Mouse (Mus musculus) hindbrain, embryonic 10.5 days (tissue): ENCODE measurements around the gene Bri3bp. TPM values are rescaled to one million over a fixed set of nuclear protein-coding genes. Genes with fewer than 3 reads are reported as not detected.
A peak's percentile ranks its signal among the peaks of the same experiment; 100 is the strongest.
"Not testable (repeated sequence)": the region's sequence is repeated elsewhere in the genome, so short reads cannot be mapped to it uniquely, and the experiment has no call there.

Experiments used
- DNase-seq: peaks from one replicate; pipeline ENCODE4 v3.0.0-alpha.2; 2017; ENCODE audit warnings: low spot score
- H3K27ac ChIP-seq: fragments of 300-500 bp; sonication (generic); 2 replicates; pipeline ENCODE4 v1.5.1; 2016; ENCODE audit warnings: mild to moderate bottlenecking, moderate library complexity
- H3K27me3 ChIP-seq: fragments of 300-500 bp; sonication (generic); 2 replicates; pipeline ENCODE4 v1.6.1; 2016; ENCODE audit warnings: mild to moderate bottlenecking; ENCODE audit not compliant: poor library complexity, insufficient read depth, severe bottlenecking
- H3K36me3 ChIP-seq: fragments of 300-500 bp; sonication (generic); 2 replicates; pipeline ENCODE4 v1.6.1; 2016; ENCODE audit warnings: mild to moderate bottlenecking, moderate library complexity
- H3K4me1 ChIP-seq: fragments of 300-500 bp; sonication (generic); replicated peaks from 2 replicates; pipeline ENCODE4 v1.6.1; 2016; ENCODE audit warnings: mild to moderate bottlenecking
- H3K4me3 ChIP-seq: fragments of 300-500 bp; sonication (generic); 2 replicates; pipeline ENCODE4 v1.5.1; 2016; ENCODE audit warnings: mild to moderate bottlenecking, moderate library complexity
- H3K9me3 ChIP-seq: fragments of 300-500 bp; sonication (generic); 2 replicates; pipeline ENCODE4 v1.6.1; 2016; ENCODE audit warnings: mild to moderate bottlenecking, moderate library complexity
- WGBS: fragments of 180-500 bp; shearing (Covaris S2); methylation state at CpG from one replicate; pipeline ENCODE4 v1.1.7; 2016; 5-methylcytosine and 5-hydroxymethylcytosine counted together
- polyA plus RNA-seq: library from polyadenylated mRNA; unstranded; fragments of >200 nt; fragmentation: Nextera tagmentation; extraction: Ambion mirVana; gene quantifications from 2 replicates; pipeline ENCODE4 v1.2.1, GENCODE M21; 2016

Gene Bri3bp
- polyA plus RNA-seq, 1 experiment from 2014 or later, result 46.9 TPM

GRCm38 (mm10) chr5:125416183-125416582 lies 25.2 kb upstream of the Bri3bp start:
- H3K27me3 ChIP-seq, result no peaks in the 10 kb centered on the region
- no peaks in the 10 kb centered on the region for H3K4me1 ChIP-seq
- H3K4me3 ChIP-seq, result no peak overlapping the region
- 94% methylated on average over 8 of the region's 8 CpGs for WGBS
- no peak overlapping the region for H3K27ac ChIP-seq
- no peaks in the 10 kb centered on the region for H3K9me3 ChIP-seq
- no peak for DNase-seq
- H3K36me3 ChIP-seq, result peaks cover 88% of the 10 kb centered on the region

- WGBS, result 93% methylated on average over 12 of the region's 12 CpGs
- Histone ChIP-seq H3K4me3 (no peak overlapping the region), H3K36me3 (peaks cover 100% of the 10 kb centered on the region), H3K27me3 (no peaks in the 10 kb centered on the region), H3K9me3 (no peaks in the 10 kb centered on the region), H3K4me1 (no peaks in the 10 kb centered on the region), H3K27ac (no peak overlapping the region)
- DNase-seq, result no peak
Observed at GRCm38 (mm10) chr5:125418636-125419035, 22.7 kb upstream of the Bri3bp start.

- H3K36me3 ChIP-seq, result peaks cover 100% of the 10 kb centered on the region
- DNase-seq, result no peak
Observed at GRCm38 (mm10) chr5:125419124-125419523, 22.2 kb upstream of the Bri3bp start.

GRCm38 (mm10) chr5:125425698-125426276 lies 15.6 kb upstream of the Bri3bp start:
- Histone ChIP-seq H3K36me3 (peaks cover 100% of the 10 kb centered on the region), H3K4me3 (no peak overlapping the region), H3K9me3 (no peaks in the 10 kb centered on the region), H3K4me1 (no peaks in the 10 kb centered on the region), H3K27ac (no peak overlapping the region), H3K27me3 (no peaks in the 10 kb centered on the region)
- no peak for DNase-seq
- 97% methylated on average over 10 of the region's 10 CpGs for WGBS

More at GRCm38 (mm10) chr5:125419124-125419523, 22.2 kb upstream of the Bri3bp start:
- H3K27ac ChIP-seq, result no peak overlapping the region
- no peaks in the 10 kb centered on the region for H3K9me3 ChIP-seq
- WGBS, result 85% methylated on average over 11 of the region's 11 CpGs
- no peak overlapping the region for H3K4me3 ChIP-seq
- no peaks in the 10 kb centered on the region for H3K4me1 ChIP-seq
- no peaks in the 10 kb centered on the region for H3K27me3 ChIP-seq

- Histone ChIP-seq H3K27me3 (no peaks in the 10 kb centered on the region), H3K4me1 (no peaks in the 10 kb centered on the region), H3K4me3 (no peak overlapping the region), H3K27ac (no peak overlapping the region), H3K9me3 (no peaks in the 10 kb centered on the region), H3K36me3 (peaks cover 100% of the 10 kb centered on the region)
- DNase-seq, result no peak
- 89% methylated on average over 10 of the region's 10 CpGs for whole genome bisulfite sequencing
Observed at GRCm38 (mm10) chr5:125426343-125426742, 15.0 kb upstream of the Bri3bp start.

GRCm38 (mm10) chr5:125432324-125432723 lies 9.0 kb upstream of the Bri3bp start:
- Histone ChIP-seq H3K4me3 (peak overlapping the region; percentile 90; the same call in 1 of the 2 replicates), H3K4me1 (peaks cover 16% of the 10 kb centered on the region), H3K36me3 (peaks cover 46% of the 10 kb centered on the region)
- H3K27me3 ChIP-seq, DNase-seq, H3K27ac ChIP-seq, H3K9me3 ChIP-seq: not testable (repeated sequence)
- 99% methylated on average over 2 of the region's 2 CpGs for WGBS

- Histone ChIP-seq H3K27ac (peak within 1 kb of the TSS; percentile 92), H3K4me3 (peak within 1 kb of the TSS; percentile 90), H3K4me1 (peaks cover 16% of the 10 kb centered on the region), H3K9me3 (no peaks in the 10 kb centered on the region), H3K36me3 (peaks cover 30% of the 10 kb centered on the region), H3K27me3 (no peaks in the 10 kb centered on the region)
- WGBS, result under 1% methylated on average over 46 of the region's 46 CpGs
- peak; percentile 95 for DNase-seq
Observed at GRCm38 (mm10) chr5:125433793-125434337, 7.5 kb upstream of the Bri3bp start, which contains the start of gene Dhx37. Dhx37 (minus strand) TSS chr5:125434121.

GRCm38 (mm10) chr5:125434347-125434746 lies 7.0 kb upstream of the Bri3bp start:
- not testable (repeated sequence) for H3K9me3 ChIP-seq, H3K27me3 ChIP-seq, DNase-seq
- 57% methylated on average over 15 of the region's 15 CpGs for WGBS
- peaks cover 16% of the 10 kb centered on the region for H3K4me1 ChIP-seq
- H3K27ac ChIP-seq, result peak overlapping the region; percentile 92; the same call in 1 of the 2 replicates
- H3K36me3 ChIP-seq, result peaks cover 25% of the 10 kb centered on the region
- H3K4me3 ChIP-seq, result peak overlapping the region; percentile 90

- Histone ChIP-seq H3K36me3 (peaks cover 23% of the 10 kb centered on the region), H3K9me3 (no peaks in the 10 kb centered on the region), H3K4me1 (peaks cover 19% of the 10 kb centered on the region), H3K27ac (peak overlapping the region; percentile 96), H3K27me3 (no peaks in the 10 kb centered on the region), H3K4me3 (peak overlapping the region; percentile 93)
- WGBS, result 5% methylated on average over 7 of the region's 7 CpGs
- no peak for DNase-seq
Observed at GRCm38 (mm10) chr5:125440583-125441233, 660 bp upstream of the Bri3bp start.

- H3K36me3 ChIP-seq, result peaks cover 31% of the 10 kb centered on the region
- peak; percentile 10 for DNase-seq
- peaks cover 19% of the 10 kb centered on the region for H3K4me1 ChIP-seq
- H3K9me3 ChIP-seq, result no peaks in the 10 kb centered on the region
- no peaks in the 10 kb centered on the region for H3K27me3 ChIP-seq
- peak overlapping the region; percentile 96 for H3K27ac ChIP-seq
- WGBS, result 23% methylated on average over 27 of the region's 27 CpGs
- H3K4me3 ChIP-seq, result peak overlapping the region; percentile 93
Observed at GRCm38 (mm10) chr5:125442136-125442995, 998 bp downstream of the Bri3bp start.

GRCm38 (mm10) chr5:125443335-125443734 lies 2.0 kb downstream of the Bri3bp start:
- H3K9me3 ChIP-seq, result no peaks in the 10 kb centered on the region
- no peak overlapping the region for H3K4me3 ChIP-seq
- peaks cover 36% of the 10 kb centered on the region for H3K36me3 ChIP-seq
- 89% methylated on average over 5 of the region's 5 CpGs for WGBS
- DNase-seq, result no peak
- no peak overlapping the region for H3K27ac ChIP-seq
- H3K4me1 ChIP-seq, result peaks cover 19% of the 10 kb centered on the region
- H3K27me3 ChIP-seq, result no peaks in the 10 kb centered on the region

- Histone ChIP-seq H3K9me3 (no peaks in the 10 kb centered on the region), H3K27ac (no peak overlapping the region), H3K36me3 (peaks cover 41% of the 10 kb centered on the region), H3K4me3 (no peak overlapping the region; the same call in 1 of the 2 replicates), H3K4me1 (peaks cover 19% of the 10 kb centered on the region), H3K27me3 (no peaks in the 10 kb centered on the region)
- no peak for DNase-seq
- WGBS, result 96% methylated on average over 3 of the region's 3 CpGs
Observed at GRCm38 (mm10) chr5:125443915-125444314, 2.5 kb downstream of the Bri3bp start.
